Mouse (Mus musculus): ENCODE measurements at regions not wholly inside any gene's neighbourhood (a gene's known extent, or its start where the extent isn't known, plus 50 kb on each side); places are given as distances from the start of the nearest gene placed in this dataset.
A peak's percentile ranks its signal among the peaks of the same experiment; 100 is the strongest.

- no peak for DNase-seq
Measured at GRCm38 (mm10) chr13:43919781-43920420, 135.3 kb downstream of the Cd83 start.

GRCm38 (mm10) chr13:43930081-43930981 is 145.8 kb downstream of the Cd83 start:
- DNase-seq = no peak

- DNase-seq = no peak
Measured at GRCm38 (mm10) chr13:43932946-43933345, 148.4 kb downstream of the Cd83 start.

- DNase-seq = no peak
Measured at GRCm38 (mm10) chr13:43935284-43935683, 150.7 kb downstream of the Cd83 start.

- DNase-seq = no peak
Measured at GRCm38 (mm10) chr13:43936504-43936903, 151.9 kb downstream of the Cd83 start.

- no peak for DNase-seq
Measured at GRCm38 (mm10) chr13:43938611-43939010, 154.0 kb downstream of the Cd83 start.

GRCm38 (mm10) chr13:43939375-43939774 is 154.8 kb downstream of the Cd83 start:
- DNase-seq = no peak

GRCm38 (mm10) chr13:43941731-43942130 is 157.2 kb downstream of the Cd83 start:
- DNase-seq = no peak

- no peak for DNase-seq
Measured at GRCm38 (mm10) chr13:43948606-43949005, 164.0 kb downstream of the Cd83 start.

- no peak for DNase-seq
Measured at GRCm38 (mm10) chr13:43949740-43950643, 165.4 kb downstream of the Cd83 start.

GRCm38 (mm10) chr13:43952491-43952890 is 167.9 kb downstream of the Cd83 start:
- no peak for DNase-seq

GRCm38 (mm10) chr13:43952972-43953592 is 168.5 kb downstream of the Cd83 start:
- DNase-seq = no peak

GRCm38 (mm10) chr13:43954714-43955393 is 170.3 kb downstream of the Cd83 start:
- DNase-seq = no peak

GRCm38 (mm10) chr13:43957046-43957445 is 172.5 kb downstream of the Cd83 start:
- DNase-seq = no peak

GRCm38 (mm10) chr13:43959121-43959572 is 174.6 kb downstream of the Cd83 start:
- DNase-seq = no peak

GRCm38 (mm10) chr13:43961047-43961690 is 176.6 kb downstream of the Cd83 start:
- no peak for DNase-seq

GRCm38 (mm10) chr13:43961987-43962386 is 177.4 kb downstream of the Cd83 start:
- no peak for DNase-seq

- DNase-seq = no peak
Measured at GRCm38 (mm10) chr13:43963321-43963720, 178.7 kb downstream of the Cd83 start.

- no peak for DNase-seq
Measured at GRCm38 (mm10) chr13:43965256-43965905, 180.8 kb downstream of the Cd83 start.

- DNase-seq = peak; percentile 57
Measured at GRCm38 (mm10) chr13:43967516-43967915, 182.9 kb downstream of the Cd83 start.

All from gastrocnemius, postnatal 10 days (tissue).